Mouse (Mus musculus) embryonic fibroblast, embryonic 13.5 days (primary cell): ENCODE data around the gene Pard6a. TPM values are rescaled to one million over a fixed set of nuclear protein-coding genes. Genes with fewer than 3 reads are reported as not detected.

Source experiments
- H3K27ac ChIP-seq: 2 replicates; pipeline ENCODE4 v1.5.1; 2012; ENCODE audit warnings: low read length, control low read depth, inconsistent platforms; ENCODE audit not compliant: insufficient read depth
- H3K4me1 ChIP-seq: 2 replicates; pipeline ENCODE4 v1.6.1; 2011; ENCODE audit warnings: low read length; ENCODE audit not compliant: control insufficient read depth, insufficient read depth
- H3K4me3 ChIP-seq: 2 replicates; pipeline ENCODE4 v1.5.1; 2011; ENCODE audit warnings: mild to moderate bottlenecking, control low read depth, low read length; ENCODE audit not compliant: insufficient read depth
- CTCF ChIP-seq: IDR thresholded peaks from 2 replicates; pipeline ENCODE4 v1.5.1; 2011; ENCODE audit warnings: mild to moderate bottlenecking, control low read depth, low read length, moderate library complexity, borderline replicate concordance; ENCODE audit not compliant: insufficient read depth
- POLR2A ChIP-seq: IDR thresholded peaks from 2 replicates; pipeline ENCODE4 v1.6.1; 2011; ENCODE audit warnings: low read depth, mild to moderate bottlenecking, control low read depth, low read length, moderate library complexity
- polyA plus RNA-seq: library from polyadenylated mRNA; stranded (reverse); fragments of >200 nt; gene quantifications from 2 replicates; pipeline ENCODE4 v1.2.4, GENCODE M21; 2011; ENCODE audit warnings: low read depth; ENCODE audit not compliant: missing spikeins, insufficient read length

The Pard6a gene
- polyA plus RNA-seq, 1 experiment, result 15.8 TPM

GRCm38 (mm10) chr8:105700566-105700965 lies 382 bp upstream of the Pard6a start:
- TF ChIP-seq CTCF, result no peak
- peak overlapping the region; percentile 68 for H3K4me3 ChIP-seq

GRCm38 (mm10) chr8:105702001-105702401 lies 1.1 kb downstream of the Pard6a start:
- Histone ChIP-seq H3K27ac (no peak overlapping the region), H3K4me3 (peak overlapping the region; percentile 50), H3K4me1 (peaks cover 2% of the 10 kb centered on the region; the same call in 1 of the 2 replicates)
- TF ChIP-seq CTCF (no peak), POLR2A (no peak)

More at GRCm38 (mm10) chr8:105700566-105700965, 382 bp upstream of the Pard6a start:
- Histone ChIP-seq H3K27ac (no peak overlapping the region), H3K4me1 (peaks cover 2% of the 10 kb centered on the region; the same call in 1 of the 2 replicates)

GRCm38 (mm10) chr8:105702731-105703415 lies 1.9 kb downstream of the Pard6a start:
- Histone ChIP-seq H3K27ac (no peak overlapping the region), H3K4me1 (peaks cover 2% of the 10 kb centered on the region; the same call in 1 of the 2 replicates), H3K4me3 (no peak overlapping the region)
- TF ChIP-seq CTCF, result no peak
- TF ChIP-seq POLR2A, result no peak

GRCm38 (mm10) chr8:105704146-105704812 lies 3.3 kb downstream of the Pard6a start:
- TF ChIP-seq CTCF, result no peak
- TF ChIP-seq POLR2A, result no peak

GRCm38 (mm10) chr8:105704955-105705354 lies 4.0 kb downstream of the Pard6a start:
- Histone ChIP-seq H3K27ac (no peak overlapping the region), H3K4me1 (peaks cover 2% of the 10 kb centered on the region; the same call in 1 of the 2 replicates), H3K4me3 (no peak overlapping the region)
- no peak for TF ChIP-seq POLR2A
- TF ChIP-seq CTCF, result no peak

More at GRCm38 (mm10) chr8:105704146-105704812, 3.3 kb downstream of the Pard6a start:
- H3K4me3 ChIP-seq, result no peak overlapping the region
- H3K27ac ChIP-seq, result no peak overlapping the region
- H3K4me1 ChIP-seq, result peaks cover 2% of the 10 kb centered on the region; the same call in 1 of the 2 replicates

- Histone ChIP-seq H3K27ac (no peak overlapping the region), H3K4me3 (no peak overlapping the region), H3K4me1 (0 out of 2 replicates have a peak, but pooled peaks cover 2% of the 10 kb centered on the region)
- TF ChIP-seq CTCF (no peak), POLR2A (no peak)
These were observed 5.5 kb downstream of the Pard6a start for GRCm38 (mm10) chr8:105706426-105706825.

- Histone ChIP-seq H3K4me3 (peak within 1 kb of the TSS; percentile 79), H3K27ac (no peak within 1 kb of the TSS), H3K4me1 (no peaks in the 10 kb centered on the region)
- TF ChIP-seq CTCF, result no peak
- TF ChIP-seq POLR2A, result 0 out of 2 replicates have a peak, but pooled peaks have one; percentile 17
These were observed 6.8 kb downstream of the Pard6a start, which contains the start of the genes 4933405L10Rik and Enkd1 for GRCm38 (mm10) chr8:105707498-105708403. Gene 4933405L10Rik, plus strand, starts transcription at chr8:105707655. Gene Enkd1, minus strand, starts transcription at chr8:105708210.

- no peak for TF ChIP-seq CTCF
- TF ChIP-seq POLR2A, result no peak
- Histone ChIP-seq H3K4me1 (no peaks in the 10 kb centered on the region), H3K4me3 (no peak overlapping the region), H3K27ac (no peak overlapping the region)
These were observed 7.7 kb downstream of the Pard6a start for GRCm38 (mm10) chr8:105708675-105709074.

- no peak overlapping the region for H3K27ac ChIP-seq
- TF ChIP-seq POLR2A (no peak), CTCF (no peak)
- no peak overlapping the region for H3K4me3 ChIP-seq
- no peaks in the 10 kb centered on the region for H3K4me1 ChIP-seq
These were observed 8.4 kb downstream of the Pard6a start for GRCm38 (mm10) chr8:105709317-105709716.
